Mouse (Mus musculus) naive thymus-derived CD4-positive, alpha-beta T cell, adult 2 months (primary cell): ENCODE measurements around the gene Ralbp1.

ENCODE experiments used
- DNase-seq: peaks from one replicate; pipeline ENCODE4 v3.0.0-alpha.2; 2011; ENCODE audit warnings: low read depth

Ralbp1 gene

DNA sequence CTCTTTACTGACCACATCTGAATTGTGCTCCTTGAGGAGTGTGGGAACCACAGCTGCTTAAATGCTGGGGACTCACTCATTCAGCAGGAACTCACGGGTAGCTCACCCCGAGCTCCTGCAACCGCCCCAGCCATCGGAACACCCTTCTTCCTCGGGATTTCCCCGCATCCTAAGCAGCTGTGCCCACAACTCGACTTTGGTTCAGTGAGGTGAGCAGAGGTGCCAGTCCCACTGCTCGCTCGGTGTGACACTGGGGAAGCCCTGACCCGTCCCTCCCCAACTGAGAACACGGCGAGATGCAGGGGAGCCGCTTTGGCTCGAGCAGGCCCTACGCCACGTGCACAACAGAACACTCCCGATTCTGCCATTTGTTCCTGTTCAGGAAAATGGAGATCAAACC is 35.1 kb downstream of the Ralbp1 start:
- DNase-seq, result no peak

DNA sequence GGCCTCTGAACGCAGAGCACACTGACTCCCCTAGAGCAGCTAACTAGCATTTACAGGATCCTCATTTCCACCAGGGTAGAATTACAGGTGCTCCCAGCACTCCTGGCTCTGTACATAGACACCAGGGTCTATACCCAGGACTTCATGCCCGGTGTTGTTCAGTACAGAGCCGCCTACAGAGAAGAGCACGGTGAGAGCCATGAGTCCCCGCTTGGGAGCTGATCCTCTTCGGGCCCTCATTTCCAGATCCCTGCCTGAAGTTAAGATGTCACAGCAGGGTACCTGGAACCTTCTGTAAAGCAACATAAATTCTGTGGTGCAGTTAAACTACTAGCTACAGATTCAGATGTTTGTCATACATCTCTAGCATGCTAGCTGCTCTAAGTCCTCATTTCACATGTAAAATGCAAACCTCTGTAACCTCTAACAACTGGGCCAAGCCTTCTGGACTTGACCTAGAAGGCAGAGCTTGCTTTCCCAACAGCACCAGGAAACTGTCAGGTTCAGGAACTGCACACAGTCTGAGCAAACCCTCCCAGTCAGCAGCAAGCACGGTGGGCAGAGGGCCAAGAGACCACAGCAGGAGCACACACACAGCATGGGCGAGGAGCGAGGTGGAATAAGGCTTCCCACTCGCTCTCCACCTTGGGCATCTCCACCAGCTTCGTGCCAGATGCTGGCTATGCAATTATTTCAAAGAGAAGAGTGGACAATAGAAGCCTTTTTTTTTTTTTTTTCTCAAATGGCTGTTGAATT is 37.7 kb downstream of the Ralbp1 start:
- no peak for DNase-seq

DNA sequence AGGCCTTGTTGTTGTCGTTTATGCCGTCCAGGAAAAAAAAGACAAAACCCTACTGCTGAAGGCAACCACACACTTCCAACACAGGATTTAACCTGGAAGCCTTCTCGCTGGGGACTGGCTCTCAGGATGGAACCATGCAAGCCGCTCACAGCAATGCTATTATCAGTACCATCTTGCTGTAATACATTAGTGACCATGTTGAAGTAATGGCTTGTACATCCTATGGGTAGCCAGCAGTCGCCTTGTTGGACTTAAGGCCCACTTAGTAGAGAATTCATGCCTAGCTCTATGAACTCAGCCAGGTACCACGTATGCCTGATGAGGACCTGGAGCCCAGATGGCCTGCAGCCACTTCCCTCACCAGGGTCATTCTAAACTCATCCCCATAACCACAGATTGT is 40.2 kb downstream of the Ralbp1 start:
- DNase-seq, result no peak

DNA sequence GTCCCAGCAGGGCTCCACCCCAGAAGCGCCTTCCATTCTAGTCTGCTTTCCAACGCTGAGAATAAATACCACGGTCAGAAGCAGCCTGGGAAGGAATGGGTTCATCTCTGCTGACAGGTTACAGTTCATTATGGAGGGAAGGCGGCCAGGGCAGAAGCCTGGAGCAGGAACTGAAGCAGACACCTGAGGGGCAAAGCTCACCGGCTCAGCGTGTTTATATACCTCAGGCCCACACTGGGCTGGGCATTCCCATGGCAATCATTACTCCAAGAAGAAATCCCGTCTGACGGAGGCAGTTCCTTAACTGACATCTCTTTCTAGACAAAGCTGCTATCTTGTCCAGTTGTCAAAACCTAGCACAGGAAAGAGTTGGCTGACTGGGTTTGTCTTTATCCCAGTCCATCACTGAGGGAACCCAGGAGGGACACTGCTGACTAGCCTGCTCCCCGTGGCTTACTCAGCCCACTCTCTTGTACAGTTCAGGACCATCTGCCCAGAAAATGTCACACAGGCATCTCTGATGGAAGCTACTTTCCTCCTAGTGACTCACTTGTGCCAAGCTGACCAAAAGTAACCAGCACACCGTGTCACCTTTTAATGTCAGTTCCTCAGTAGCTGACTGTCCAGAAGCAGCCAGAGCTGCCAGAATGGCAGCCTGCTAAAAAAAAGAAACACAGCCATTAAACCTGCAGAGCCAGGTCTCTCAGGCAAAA is 42.8 kb downstream of the Ralbp1 start:
- DNase-seq, result no peak

DNA sequence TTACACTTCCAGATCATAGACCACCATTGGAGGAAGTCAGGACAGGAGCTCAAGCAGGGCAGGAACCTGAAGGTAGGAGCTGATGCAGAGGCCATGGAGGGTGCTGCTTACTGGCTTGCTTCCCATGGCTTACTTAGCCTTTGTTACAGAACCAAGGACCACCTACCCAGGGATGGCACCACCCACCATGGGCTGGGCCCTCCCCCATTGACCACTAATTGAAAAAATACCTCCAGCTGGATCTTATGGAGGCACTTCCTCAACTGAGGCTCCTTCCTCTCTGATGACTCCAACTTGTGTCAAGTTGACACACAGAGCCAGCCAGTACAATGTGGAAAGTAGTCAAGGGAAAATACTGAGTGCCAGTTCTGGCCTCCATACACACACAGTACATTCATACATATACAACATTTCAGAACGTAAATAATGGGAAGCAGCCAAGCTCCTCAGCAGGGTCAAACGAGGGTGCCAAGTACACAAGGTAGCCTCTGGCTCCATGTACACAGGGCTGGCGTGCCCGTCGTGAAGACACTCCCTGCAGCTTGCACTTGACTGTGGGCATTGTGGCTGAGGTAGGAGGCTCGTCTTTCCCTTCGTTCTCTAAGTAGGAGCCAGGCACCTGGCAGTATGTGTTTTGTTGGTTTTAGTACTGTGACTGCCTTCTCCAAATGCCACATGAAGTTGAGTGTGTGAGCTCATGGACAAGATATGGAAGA is 45.9 kb downstream of the Ralbp1 start:
- DNase-seq, result no peak

DNA sequence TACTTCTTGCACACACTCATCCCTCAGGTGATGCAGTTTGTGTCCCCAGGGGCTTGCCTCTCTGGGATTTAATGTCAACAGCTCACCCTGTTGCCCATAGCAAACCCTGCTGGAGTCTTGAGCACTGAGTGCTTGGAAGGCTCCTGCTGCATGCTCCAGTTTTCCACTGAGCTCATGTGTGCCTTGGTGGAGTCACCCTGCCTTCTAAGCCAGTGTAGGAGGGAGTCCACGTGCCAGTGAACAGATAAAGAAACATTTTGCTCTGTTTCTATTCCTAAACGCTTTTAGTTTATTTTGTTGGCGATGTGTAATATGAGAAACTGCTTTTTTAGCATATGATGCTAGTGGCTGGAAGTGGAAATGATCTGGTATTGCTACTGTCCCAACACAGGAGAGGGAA is 48.9 kb downstream of the Ralbp1 start:
- DNase-seq, result no peak

DNA sequence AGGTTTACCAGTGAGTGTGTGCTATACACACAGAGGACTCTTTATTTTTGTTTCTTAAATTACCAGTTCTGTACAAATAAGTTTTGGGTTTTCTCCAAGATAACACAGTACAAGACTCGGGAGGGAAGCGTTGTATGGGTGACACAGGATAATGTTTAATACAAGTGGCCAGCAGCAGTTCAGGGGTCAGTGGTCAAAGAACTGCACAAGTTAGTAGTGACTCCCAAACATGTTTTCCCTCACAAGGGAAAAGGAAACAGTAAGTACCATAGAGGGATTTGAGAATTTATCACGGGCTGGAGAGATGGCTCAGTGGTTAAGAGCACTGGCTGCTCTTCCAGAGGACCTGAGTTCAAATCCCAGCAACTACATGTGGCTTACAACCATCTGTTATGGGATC is 51.7 kb downstream of the Ralbp1 start:
- no peak for DNase-seq

DNA sequence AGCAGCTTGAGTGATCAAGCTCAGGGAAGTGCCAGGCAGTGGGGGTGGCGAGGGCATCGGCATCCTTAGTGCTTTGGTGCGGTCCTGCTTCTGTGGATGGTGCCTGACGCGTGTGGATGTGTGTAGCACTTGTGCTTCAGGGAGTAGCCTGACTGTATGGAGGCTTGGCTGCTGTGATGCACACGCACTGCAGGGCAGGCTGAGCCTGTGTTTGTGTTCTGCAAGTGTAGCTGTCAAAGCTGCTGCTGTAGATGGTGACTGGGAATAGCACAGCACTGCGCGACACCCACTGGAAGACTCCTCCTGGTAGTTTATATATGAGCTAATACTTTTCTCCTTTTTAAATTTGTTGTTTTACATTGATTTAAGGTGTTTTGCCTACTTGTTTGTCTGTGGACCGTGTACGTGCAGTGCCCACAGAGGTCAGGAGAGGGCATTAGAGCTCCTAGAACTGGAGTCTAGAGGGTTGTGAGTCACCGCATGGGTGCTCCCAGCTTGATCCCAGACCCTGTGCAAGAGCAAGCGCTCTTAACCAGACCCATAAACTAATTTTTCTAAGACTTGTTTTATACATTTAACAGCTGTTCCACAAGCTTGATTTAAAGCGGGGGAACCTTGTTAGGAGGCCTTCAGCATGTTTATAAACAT is 55.3 kb downstream of the Ralbp1 start:
- no peak for DNase-seq

DNA sequence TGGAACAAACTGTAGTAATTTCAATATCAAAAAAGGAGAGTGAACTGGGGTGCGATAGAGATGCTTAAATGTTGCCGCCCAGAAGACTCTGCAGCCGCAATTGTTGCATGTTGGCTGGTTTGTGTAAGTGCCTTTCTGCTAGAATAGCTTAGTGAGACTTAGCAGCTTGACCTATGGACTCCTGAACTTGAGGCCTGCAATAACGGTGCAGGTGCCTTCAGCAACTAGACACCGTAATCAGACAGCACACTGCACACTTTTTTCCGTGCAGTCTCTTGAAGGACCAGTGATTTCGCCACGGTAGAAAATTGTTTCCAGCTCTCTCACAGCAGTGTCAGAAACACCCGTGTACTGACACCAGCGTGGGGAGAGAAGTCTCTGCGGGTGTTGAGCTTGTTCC is 56.6 kb downstream of the Ralbp1 start:
- DNase-seq, result no peak

DNA sequence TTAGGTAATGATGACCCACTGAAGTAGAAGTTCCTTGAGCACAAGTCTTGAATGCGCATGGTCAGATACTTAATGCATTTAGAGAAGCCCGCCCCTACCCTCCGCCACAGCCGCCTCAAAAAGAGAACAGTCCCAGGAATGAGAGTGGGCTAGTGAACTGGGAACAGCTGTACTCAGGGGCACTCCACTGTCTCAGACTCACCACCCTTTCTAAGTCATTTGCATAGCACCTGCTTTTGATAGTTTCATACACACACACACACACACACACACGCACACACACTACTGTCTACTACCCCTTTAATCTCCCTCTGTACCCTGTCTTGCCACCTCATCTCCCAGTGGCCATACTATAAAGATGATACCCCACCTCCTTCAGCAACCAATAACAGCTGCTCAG is 57.7 kb downstream of the Ralbp1 start:
- DNase-seq, result no peak

DNA sequence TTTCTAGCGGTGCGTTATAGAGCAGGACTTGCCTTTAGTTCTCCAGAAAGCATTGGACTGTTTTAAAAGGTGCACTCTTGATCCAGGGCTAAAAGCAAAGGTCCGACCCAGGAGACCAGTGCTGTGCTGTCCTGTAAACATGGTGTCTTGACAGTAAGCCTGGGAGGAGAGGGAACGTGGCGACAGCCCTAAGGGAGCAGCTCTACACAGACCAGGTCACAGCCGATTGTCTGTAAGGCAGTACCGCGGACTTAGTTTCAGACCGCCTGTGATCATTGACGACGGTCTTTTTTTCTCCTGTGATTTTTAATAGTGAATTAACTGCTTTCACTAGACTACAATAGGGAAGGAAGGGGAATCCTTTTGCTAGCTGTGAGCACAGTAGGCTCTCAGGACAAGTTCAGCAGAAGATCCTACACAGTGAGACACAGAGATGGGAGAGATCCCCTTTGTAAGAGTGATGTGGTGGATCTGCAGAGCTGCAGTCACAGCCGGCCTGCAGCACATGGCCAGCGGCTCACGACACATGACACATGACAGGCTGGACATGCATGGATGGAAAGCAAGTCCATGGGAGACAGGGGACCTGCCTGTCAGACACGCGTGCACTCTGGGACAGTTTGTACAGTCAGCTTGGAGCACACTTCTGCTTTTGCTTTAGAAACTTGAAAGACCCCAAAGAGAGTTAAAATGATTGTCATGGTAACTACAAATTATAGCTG is 58.3 kb downstream of the Ralbp1 start:
- no peak for DNase-seq

DNA sequence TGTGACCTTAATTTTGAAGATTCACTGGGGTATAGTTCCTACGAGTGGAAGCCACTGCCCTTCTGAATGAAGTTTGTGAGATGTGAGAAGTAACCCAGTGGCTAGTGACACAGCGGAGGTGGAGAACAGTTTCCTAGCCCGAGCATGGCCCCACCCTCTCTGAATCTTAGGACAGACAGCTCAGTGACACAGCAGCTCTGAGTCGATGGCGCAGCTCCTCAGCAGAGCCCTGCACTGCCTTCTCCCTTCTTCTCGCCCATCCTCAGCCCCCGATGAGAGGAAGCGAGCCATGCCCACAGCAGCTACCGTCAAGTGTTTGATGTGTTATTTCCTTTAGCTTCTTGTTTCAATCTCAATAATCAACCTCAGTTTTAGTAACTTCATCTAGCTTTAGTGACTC is 59.3 kb downstream of the Ralbp1 start:
- DNase-seq, result peak; percentile 31

DNA sequence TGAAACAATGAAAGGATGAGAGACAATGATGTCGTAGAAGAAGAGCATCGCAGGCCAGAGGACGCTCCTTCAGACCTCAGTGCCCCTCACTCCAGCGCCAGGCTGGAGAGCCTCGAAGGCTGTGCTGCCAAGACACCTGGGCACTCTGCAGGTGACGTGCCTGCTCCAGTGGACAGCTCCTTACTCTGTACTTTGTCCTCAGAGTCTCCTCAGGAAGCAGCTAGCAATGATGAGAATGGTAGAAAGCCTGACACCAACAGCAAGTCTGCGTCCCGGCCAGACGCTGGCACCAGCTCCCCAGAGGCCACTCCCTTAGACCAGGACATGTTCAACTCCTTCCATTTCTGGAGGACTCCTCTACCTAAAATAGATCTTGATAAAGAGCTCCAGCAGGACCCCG is 61.4 kb downstream of the Ralbp1 start:
- no peak for DNase-seq

DNA sequence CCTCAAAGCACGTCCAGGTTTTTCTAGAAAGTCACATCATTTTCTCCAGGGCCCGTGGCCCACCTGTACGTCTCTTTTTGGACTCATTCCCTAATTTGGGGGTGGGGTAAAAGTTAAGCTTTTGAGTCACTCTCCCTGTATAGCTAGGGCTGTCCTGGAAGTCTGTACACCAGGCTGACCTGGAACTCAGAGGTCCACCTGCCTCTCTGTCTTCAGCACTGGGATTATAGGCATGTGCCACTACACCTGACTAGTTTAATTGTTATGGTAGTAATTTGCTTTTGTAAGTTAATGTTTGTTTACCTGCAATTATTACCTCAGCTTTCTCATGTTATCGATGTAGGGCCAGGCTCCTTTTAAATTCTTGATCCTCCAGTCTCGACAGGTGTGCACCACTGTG is 63.2 kb downstream of the Ralbp1 start:
- DNase-seq, result no peak

DNA sequence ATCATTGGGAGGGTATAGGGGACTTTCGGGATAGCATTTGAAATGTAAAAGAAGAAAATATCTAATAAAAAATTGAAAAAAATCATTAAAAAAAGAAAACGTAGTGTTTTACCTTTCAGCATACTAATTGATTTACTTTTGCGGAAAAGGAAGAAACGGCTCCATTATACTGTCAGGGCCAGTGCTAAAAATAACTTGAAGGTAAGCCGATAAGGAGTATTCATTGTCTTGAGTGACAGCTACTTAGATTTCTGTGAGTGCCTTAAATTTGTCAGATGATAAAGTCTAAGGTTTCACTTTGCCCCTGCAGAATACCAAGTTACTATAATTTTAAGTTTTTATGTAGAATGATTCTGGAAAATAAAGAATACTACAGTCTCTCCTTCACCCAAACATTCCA is 65.4 kb downstream of the Ralbp1 start:
- no peak for DNase-seq

DNA sequence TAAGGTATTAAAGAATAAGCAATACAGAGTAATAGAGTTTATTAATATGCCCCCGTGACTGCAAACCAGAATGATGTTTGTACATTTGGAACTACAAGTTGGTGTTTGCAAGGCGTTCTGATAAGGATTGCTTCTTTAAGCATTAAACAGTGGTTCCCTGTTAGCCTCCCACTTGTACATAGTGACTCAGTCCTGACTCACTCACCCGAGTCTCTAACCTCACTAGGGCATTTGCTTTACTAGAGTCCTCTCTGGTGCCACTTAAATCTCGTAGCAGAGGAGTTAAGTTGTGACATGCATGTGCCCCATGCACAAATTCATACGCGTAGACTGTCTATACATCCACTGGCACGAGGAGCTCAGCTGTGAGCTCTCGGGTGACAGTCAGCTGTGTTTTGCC is 71.8 kb downstream of the Ralbp1 start:
- DNase-seq, result no peak

DNA sequence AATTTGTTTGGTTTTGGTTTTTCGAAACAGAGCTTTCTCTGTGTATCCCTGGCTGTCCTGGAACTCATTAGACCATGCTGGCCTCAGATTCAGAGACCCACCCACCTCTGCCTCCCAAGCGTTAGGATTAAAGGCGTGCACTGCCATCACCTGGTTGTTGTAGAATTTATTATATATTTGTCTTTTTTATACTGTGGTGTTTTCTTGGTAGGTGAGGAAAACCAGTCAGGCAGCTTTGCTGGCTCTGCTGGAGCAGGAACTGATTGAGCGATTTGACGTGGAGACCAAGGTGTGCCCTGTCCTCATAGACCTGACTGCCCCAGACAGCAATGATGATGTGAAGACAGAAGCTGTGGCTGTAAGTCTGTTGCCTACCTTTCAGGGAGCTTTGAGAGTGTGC is 74.6 kb downstream of the Ralbp1 start:
- DNase-seq, result no peak

DNA sequence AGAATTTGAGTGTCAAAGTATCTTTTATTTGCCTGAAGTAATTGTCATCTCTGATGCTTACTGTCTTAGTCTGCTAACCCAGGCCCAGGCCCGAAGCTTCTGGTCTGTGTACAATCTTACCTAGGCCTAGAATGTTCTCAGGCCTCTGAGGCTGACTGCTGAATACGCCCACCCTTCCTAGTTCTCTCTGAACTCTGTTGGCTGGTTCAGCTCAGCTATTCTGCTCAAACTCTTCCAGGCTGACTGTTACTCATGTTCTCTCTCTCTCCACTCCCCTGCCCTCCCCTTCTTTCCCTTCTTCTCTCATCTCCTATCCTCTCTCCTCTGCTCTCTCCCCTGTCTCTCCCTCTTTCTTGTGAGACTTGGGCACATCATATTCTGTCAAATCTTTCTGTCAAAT is 79.2 kb downstream of the Ralbp1 start:
- DNase-seq, result no peak

DNA sequence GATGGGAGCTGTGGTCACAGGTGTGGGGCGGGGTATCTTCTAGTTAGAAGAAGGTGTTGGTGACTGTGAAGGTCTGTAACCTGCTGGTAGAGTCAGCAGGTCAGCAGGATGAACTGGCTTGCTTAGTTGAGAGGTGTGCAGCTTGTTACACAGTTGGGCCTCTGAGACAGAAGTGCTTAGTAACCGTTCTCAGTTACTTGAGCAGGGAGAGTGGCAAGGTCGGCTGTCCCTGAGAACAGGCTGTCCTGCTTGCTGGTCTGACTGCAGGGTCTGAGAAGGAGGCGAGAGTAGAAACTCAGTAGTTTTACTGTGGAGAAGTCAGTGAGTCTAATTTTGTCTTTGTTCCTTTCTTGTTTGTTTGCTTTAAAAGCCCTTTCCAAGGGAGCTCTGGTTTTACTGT is 79.6 kb downstream of the Ralbp1 start:
- no peak for DNase-seq

DNA sequence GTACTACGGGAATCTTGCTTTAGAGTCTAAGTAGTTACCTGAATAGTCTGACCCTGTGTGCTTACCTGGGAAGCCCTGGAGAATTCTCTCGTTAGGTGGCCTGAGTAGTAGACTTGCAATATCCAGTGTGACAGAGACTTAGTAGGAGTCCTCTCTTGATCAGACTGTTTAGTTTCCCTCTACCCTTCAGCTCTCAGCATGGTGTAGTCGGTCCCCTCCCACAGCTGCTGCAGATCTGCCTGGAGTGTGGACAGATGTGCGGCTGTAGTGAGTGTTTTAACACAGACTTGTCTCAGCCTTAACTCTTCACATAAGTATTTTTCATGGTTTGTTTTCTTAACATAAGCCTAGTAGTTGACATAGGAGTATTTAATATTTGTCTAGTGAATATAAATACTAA is 83.6 kb downstream of the Ralbp1 start:
- no peak for DNase-seq

DNA sequence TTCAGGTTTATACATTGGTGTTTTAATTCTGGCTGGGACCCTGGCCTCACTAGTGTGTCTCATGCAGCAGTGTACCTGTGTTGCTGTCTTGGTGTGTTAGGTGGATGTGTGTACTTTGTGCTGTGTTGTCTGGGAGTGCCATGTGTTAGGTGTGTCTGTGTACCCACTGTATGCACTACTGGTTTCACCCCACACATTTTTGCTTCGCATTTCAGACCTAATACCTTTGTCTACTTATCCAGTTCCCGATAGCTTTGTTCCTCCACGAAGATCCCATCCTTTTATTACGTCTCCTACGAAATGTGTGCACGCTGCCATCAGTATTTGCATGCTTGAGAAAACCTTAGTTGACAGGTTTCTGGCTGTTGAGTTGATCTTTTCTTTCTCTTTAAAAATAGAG is 85.1 kb downstream of the Ralbp1 start:
- DNase-seq, result no peak

DNA sequence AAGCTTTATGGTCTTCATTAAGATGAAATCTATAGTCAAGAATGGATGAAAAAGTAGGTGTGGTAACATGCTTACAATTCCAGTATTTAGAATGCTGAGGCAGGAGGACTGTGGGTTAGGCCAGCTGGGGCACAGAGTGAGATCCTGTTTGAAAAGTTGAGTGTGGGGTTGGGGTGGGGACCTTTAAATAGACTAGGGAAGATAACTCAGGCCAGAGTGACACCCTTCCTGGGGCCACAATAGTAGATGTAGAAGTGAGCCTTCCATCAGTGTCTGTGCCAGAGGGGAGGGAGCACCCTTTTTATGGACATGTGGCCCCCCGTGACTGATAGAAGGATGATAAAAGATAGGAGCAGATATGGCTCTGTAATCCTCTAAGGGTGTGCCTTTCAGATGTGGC is 86.2 kb downstream of the Ralbp1 start:
- no peak for DNase-seq
